Mouse (Mus musculus) macrophage (primary cell): ENCODE results near the gene Irx6. TPM values are rescaled to one million over a fixed set of nuclear protein-coding genes. Genes with fewer than 3 reads are reported as not detected.

Source experiments
- H3K27ac ChIP-seq: fragments of 350-480 bp; formaldehyde crosslinking; 2 replicates; pipeline ENCODE4 v1.9.0; 2021
- H3K36me3 ChIP-seq: fragments of 350-480 bp; formaldehyde crosslinking; 2 replicates; pipeline ENCODE4 v1.9.0; 2021; ENCODE audit errors: inconsistent target
- H3K4me3 ChIP-seq: fragments of 350-480 bp; formaldehyde crosslinking; 2 replicates; pipeline ENCODE4 v1.9.0; 2021; ENCODE audit errors: inconsistent target
- H3K79me2 ChIP-seq: fragments of 350-480 bp; formaldehyde crosslinking; 2 replicates; pipeline ENCODE4 v1.9.0; 2021; ENCODE audit errors: inconsistent target
- WGBS: methylation state at CpG from one replicate; pipeline ENCODE4 v1.1.7; 2026; ENCODE audit warnings: inconsistent platforms; ENCODE audit not compliant: missing documents; 5-methylcytosine and 5-hydroxymethylcytosine counted together
- polyA plus RNA-seq: library from polyadenylated mRNA; stranded (reverse); fragments of 250-400 nt; gene quantifications from 3 replicates; pipeline ENCODE4 v1.2.4, GENCODE M21; 2018; ENCODE audit warnings: inconsistent platforms
- total RNA-seq, 78 experiments: library from RNA; depleted of rRNA; stranded (reverse); fragments of 250-400 nt; gene quantifications; 1 replicate in 9 of 78; 2 replicates in 24 of 78; 3 replicates in 43 of 78; 4 replicates in 2 of 78; pipeline ENCODE4 v1.2.4; 2018; ENCODE audit warnings: inconsistent platforms in 56 of 78

Gene Irx6
- total RNA-seq (2018; cell fraction: chromatin; rRNA removed) = not detected
- total RNA-seq (2018; cell fraction: cytosol; rRNA removed) = not detected
- not detected for total RNA-seq (2018; cell fraction: nucleus; rRNA removed)
- not detected in 3 replicates for polyA plus RNA-seq

DNA sequence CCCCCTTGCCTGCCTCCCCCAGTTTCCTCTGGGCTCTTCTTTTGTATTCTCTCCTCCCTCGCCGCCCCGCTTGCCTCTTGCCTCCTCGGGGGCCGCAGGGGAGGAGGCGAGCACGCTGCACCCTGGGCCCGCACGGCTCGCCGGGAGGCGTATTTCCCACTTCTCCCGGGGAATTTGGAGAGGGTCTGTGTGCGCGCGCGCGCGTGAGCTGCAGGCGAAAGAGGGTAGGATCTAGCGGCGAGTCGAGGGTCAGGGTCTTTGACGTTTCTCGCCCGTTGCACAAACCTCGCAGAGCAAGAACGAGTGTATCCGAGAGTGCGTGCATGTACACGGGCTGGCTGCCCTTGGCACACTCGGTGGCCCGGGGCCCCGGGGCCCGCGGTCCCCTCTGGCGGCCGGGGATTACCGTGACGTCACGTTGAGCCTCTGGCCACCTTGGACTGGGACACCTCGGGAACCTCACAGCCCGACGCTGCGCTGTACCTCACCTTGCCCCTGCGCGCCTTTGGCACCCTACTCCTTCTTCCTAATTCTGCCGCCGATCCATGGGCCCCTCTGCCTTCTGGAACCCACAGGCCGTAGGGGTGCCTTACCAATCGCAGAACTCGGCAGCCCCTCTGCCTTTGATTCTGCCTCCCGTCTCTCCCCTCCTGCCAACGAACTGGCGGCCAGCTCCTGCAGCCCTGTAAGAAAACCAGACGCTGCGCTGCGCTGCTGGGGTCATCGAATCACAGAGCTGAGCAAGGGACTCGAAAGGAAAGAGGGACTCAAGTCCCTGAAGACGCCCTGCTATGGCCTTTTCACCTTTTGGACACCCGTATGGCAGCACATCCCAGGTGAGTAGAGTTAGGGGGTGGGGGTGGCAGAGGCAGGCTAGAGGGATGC lies at the start of gene Irx6:
Irx6 (plus strand) TSS at position 45 of the 885 bp plus-strand sequence.
- H3K27ac ChIP-seq = no peak within 1 kb of the TSS
- whole genome bisulfite sequencing = 4% methylated on average over 51 of the region's 62 CpGs
- H3K4me3 ChIP-seq = no peak within 1 kb of the TSS
- no peaks in the 10 kb centered on the region for H3K36me3 ChIP-seq
- H3K79me2 ChIP-seq = no peaks in the 10 kb centered on the region

DNA sequence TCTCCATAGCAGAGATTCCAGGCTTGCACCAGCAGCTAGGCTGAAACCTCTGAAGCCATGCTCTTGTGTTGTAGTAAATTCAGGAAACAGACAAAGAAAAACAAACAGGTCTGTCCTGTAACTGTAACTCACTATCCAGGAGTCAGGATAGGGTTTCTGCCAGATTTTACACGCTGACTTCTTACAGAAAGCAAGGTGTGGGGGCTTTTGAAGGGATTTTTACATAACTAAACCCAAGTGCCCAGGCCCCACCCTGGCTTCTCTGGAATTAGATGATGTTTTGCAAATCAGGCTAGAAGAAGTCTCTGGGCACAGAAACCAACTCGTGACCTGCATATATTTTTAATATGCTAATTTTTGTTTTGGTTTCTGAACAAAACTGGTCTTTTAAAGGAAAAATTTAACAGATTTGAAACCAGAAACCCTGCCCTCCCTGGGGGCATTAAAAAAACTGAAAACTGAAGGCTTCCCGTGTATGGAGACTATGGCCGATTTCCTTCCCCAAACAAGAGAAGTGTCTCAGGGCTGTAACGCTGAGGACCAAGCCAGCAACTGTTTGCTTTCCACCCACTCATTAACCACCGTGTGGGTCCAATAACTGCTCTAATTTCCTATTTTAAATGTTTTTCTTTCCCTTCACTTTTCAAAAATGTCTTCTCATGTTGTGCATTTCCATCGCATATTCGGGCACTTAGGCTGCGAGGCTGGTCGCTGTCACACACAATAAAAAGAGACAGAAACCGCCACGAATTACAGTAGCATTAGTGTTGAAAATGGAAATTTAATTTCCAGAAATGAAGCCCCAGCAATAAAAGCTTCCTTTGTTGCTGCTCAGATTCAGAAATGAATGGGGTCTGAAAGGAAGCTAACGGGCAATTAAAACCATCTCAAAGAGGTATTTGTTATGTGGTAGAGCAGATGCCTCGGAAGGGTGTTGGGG lies 45.1 kb upstream of the Irx6 start:
- 60% methylated on average over 14 of the region's 14 CpGs for WGBS
- H3K36me3 ChIP-seq = no peaks in the 10 kb centered on the region

DNA sequence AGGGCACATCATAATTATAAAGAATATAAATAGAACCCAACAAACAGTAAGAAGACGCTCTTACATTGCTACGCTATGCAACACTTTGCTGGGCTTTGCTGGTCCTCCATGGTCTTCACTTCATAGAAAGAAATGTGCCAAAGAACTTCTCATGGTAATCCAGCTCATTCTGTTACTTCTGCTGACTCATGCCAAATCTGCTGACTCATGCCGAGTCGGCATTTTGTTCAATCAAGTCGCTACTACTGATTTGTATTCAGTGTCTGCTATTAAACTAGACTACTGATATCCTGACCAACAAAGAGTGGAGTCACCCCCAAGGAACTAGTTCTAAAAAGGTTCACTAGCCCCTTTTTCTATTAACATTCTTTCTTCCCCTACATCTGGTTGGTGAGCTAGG lies 40.9 kb upstream of the Irx6 start:
- no peak overlapping the region for H3K27ac ChIP-seq
- WGBS = 100% methylated on average over 5 of the region's 5 CpGs

More for the DNA sequence above, 45.1 kb upstream of the Irx6 start:
- H3K4me3 ChIP-seq = no peak overlapping the region
- no peaks in the 10 kb centered on the region for H3K79me2 ChIP-seq
- H3K27ac ChIP-seq = no peak overlapping the region

DNA sequence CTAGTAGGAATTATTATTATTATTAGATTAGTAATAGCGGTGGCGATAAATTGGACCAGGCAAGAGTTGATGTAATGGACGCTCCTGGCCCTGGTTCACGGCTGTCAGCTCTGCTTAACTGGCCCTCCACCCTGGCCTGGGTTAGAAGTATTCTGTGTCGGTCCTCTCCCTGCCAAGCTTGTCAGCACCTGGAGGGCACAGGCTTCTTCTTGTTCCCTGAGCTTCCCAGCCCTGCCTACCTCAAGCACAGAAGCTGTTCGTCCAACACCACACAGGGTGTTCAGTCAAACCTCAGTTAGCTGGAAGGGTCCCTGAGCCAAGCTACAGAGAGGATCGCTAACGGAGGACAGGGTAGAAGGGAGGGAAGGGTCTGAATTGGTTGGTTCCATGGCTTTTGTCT lies 33.3 kb upstream of the Irx6 start:
- H3K27ac ChIP-seq = no peak overlapping the region
- no peak overlapping the region for H3K4me3 ChIP-seq
- H3K36me3 ChIP-seq = no peaks in the 10 kb centered on the region
- H3K79me2 ChIP-seq = no peaks in the 10 kb centered on the region
- 86% methylated on average over 7 of the region's 8 CpGs for WGBS

More for the DNA sequence above, 40.9 kb upstream of the Irx6 start:
- Histone ChIP-seq H3K79me2 (no peaks in the 10 kb centered on the region), H3K36me3 (no peaks in the 10 kb centered on the region), H3K4me3 (no peak overlapping the region)

DNA sequence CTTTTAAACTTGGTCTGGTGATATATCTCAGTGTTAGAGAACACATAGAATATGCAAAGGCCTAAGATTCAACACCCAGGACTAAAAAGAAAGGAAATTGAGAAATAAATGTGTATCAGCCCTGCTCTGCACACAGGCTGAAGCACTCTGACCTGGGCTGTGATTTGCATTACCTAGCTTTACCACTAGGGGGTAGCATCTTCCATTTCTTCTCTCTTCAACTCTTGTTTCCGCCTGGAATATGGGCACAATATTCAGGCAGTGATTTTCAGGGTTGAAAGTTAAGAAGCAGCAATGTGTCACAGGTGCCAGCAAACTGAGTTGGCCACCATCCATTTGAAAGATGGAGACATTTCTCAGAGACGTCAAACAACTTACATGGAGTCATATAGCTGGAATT lies 27.5 kb upstream of the Irx6 start:
- Histone ChIP-seq H3K4me3 (no peak overlapping the region), H3K36me3 (no peaks in the 10 kb centered on the region), H3K79me2 (no peaks in the 10 kb centered on the region), H3K27ac (no peak overlapping the region)
- 77% methylated on average over 2 of the region's 2 CpGs for WGBS

DNA sequence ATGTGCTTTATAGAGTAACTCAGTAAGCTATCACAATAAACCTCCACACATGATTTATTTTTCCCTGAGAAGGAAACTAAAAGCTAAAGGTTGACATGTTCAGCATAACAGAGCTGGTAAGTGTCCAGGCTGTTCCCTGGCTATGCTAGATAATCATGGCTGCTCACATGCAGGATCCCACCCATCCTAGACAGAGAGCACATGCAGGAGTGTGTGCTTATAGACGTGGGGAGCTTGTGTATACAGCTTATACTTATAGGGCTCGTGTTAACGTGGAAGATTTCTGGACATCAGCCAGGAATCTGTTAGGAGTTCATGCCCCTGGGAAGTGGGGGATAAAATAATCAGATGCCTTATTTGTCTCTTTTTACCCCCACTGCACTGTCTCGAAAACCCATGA lies 9.9 kb upstream of the Irx6 start:
- 77% methylated on average over 4 of the region's 4 CpGs for WGBS
- Histone ChIP-seq H3K4me3 (no peak overlapping the region), H3K36me3 (no peaks in the 10 kb centered on the region), H3K27ac (no peak overlapping the region), H3K79me2 (no peaks in the 10 kb centered on the region)

DNA sequence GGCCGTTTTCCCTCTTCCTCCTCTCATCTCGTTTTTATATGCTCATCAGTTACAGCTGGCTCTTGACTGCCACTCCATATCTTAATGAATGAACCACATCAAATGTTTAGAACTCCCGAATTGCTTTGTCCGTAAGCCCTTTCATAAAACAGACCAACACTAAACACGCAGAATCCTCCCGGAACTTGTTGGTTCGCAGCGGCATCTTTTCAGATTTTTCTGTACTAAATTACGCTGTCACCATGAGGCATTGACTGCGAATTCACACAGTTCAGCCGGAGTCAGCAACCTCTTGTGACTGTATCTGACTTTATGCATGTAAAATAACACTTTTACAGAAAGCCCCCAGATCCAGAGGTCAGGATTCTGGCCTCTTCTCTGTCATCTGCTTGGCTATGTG lies 3.9 kb upstream of the Irx6 start:
- WGBS = 78% methylated on average over 11 of the region's 11 CpGs
- Histone ChIP-seq H3K4me3 (no peak overlapping the region), H3K27ac (no peak overlapping the region), H3K36me3 (no peaks in the 10 kb centered on the region), H3K79me2 (no peaks in the 10 kb centered on the region)

DNA sequence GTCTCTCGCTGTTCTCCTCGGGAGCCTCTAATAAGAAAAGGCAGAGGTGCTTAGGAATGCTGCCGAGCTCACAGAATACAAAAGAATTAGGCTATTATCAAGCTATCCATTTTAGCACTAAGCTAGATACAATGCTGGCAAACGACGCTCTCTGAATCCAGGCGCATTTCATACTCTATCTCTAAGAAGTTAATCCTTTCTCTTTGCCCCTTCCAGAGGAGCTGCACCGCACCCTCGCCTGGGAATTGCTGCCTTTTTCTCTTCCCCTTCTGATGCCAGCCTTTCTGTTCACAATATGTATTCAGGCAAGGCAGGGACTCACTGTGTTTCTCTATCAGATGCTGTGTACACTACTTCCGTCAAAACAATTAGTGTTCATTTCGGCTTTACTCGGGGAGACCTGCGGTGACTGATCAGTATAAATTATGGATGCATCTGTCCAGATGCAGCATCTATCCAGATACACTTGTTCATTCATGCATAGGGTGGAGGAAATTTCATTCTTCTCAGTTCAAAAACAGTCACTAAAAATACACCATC lies 3.4 kb upstream of the Irx6 start:
- Histone ChIP-seq H3K4me3 (no peak overlapping the region), H3K79me2 (no peaks in the 10 kb centered on the region), H3K36me3 (no peaks in the 10 kb centered on the region), H3K27ac (no peak overlapping the region)
- WGBS = 76% methylated on average over 12 of the region's 12 CpGs

DNA sequence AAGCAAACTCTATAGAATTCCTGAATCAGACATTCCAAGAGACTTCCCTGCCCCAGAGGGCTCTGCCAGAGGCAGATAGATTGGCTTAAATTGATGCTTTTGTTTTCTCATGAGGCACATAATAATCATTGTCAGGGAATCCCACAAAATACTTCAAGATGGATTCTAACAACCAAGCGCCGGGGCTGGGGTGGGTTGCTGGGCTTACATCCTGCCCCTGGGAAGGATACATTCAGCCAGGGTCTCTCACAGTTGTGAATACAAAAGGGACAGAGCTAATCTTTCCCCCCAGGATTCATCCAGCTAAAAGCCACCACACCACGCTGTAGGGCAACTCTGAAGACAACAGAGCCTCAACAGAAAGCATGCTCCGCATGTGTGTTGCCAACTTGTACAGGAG lies 2.2 kb upstream of the Irx6 start:
- Histone ChIP-seq H3K36me3 (no peaks in the 10 kb centered on the region), H3K27ac (no peak overlapping the region), H3K79me2 (no peaks in the 10 kb centered on the region), H3K4me3 (no peak overlapping the region)
- WGBS = 83% methylated on average over 4 of the region's 4 CpGs

DNA sequence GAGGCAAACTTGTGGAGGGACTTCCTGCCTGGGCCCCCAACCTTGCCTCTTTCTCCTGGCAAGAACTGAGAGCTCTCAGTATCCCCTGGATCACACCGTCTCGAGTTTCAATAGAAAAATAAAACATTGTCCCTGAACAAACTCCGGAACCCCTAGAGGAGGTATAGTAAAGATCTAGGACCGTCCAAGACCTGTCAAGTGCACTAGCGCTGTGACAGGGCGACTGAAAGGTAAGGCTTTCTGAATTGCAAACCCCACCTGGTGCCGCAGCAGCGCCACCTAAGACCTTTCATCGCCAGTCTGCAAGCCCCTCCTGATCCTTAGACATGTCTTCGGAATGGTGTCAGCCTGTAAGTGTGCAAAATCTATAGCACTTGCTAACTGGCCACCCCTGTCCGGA lies 987 bp upstream of the Irx6 start:
- Histone ChIP-seq H3K36me3 (no peaks in the 10 kb centered on the region), H3K27ac (no peak overlapping the region), H3K4me3 (no peak overlapping the region), H3K79me2 (no peaks in the 10 kb centered on the region)
- WGBS = 7% methylated on average over 11 of the region's 11 CpGs

DNA sequence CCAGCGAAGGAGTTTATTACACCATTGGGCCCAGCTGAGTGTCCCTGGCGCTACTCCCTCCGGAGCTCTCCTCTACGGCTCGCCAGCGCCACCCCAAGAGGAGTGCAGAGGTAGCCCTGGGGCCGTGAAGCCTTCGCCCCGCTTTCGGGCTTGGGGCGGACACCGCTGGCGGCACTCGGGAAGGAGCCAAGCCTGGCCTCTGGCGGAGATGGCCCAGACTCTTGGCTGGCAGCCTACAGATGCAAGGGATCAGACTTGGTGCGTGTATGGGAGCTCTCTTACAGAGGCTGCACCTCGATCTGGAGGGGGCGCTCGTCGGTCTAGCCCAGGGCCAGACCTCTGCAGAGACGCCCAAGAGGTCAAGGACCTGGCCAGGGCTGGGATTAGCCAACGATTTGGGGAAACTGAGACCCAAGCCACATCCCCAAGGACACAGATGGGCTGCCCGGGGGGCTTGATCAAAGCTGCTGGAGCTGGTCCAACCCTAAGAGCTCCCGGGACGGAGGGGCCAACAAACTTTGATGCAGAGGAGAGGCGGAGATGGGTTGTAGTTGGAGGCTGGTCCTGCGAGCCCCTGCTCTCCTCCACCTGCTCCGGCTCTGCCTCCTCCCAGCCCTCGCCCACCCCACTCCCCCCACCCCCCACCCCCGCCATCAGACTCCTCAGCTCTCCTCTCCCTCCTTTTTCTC lies 389 bp upstream of the Irx6 start:
- Histone ChIP-seq H3K4me3 (no peak overlapping the region), H3K27ac (no peak overlapping the region), H3K79me2 (no peaks in the 10 kb centered on the region), H3K36me3 (no peaks in the 10 kb centered on the region)
- 5% methylated on average over 29 of the region's 30 CpGs for WGBS

DNA sequence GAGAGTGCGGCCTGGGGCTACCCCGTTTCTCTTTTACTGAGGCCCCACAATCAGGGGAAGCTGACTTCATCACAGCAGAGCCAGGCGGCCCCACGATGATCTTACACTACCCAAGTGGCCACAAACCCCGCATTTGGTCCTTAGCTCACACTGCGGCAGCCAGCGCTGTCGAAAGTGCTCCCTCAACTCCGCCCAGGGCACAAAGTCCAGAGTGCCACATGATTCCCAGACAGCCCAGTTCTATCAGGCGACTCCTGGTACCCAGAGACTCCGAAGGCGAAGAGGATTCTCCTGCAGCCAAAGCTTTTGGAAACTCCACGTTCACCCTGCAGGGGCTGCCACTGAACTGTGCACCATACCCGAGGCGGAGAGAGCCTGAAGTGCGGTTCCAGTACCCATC lies 4.3 kb downstream of the Irx6 start:
- Histone ChIP-seq H3K79me2 (no peaks in the 10 kb centered on the region), H3K36me3 (no peaks in the 10 kb centered on the region), H3K4me3 (no peak overlapping the region), H3K27ac (no peak overlapping the region)
- 17% methylated on average over 16 of the region's 16 CpGs for WGBS

DNA sequence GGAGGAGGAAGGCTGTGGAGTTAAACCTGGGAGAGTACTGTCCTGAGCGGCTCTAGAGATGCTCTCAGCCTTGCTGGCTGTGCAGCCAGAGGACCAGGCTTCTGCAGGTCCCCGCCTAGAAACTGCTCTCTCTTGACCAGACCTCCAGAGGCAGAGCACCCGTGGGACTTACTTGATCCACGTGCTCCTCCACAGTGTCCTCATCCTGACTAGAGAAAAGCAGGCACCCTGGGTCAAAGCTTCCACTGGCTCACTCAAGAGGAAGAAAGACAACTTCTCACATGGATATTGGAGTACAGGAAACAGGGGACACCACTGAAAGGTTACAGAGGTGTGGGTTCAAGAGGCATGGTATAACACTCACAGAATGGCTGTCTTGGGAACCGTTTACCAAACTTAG lies 23.3 kb downstream of the Irx6 start:
- Histone ChIP-seq H3K27ac (no peak overlapping the region), H3K4me3 (no peak overlapping the region), H3K79me2 (no peaks in the 10 kb centered on the region), H3K36me3 (no peaks in the 10 kb centered on the region)
- 93% methylated on average over 5 of the region's 5 CpGs for WGBS

DNA sequence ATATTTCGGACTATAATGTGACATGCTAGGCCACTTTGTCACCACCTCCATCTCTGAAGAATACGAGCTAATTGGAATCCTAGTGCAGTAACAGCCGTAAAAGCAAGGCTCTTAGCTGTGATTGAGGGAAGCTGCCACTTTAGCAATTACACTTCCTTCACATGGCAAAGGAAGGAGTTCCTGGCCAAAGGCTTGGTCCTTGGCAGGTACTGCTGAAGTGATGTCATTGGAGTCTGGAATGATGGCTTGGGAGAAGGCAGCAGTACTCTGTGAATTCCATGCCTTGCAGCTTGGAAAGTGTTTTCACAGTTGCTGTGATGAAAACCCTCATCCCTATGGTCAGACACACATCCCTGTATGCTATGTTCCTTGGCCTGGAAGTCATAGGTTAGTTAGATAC lies 24.3 kb downstream of the Irx6 start:
- 94% methylated on average over 3 of the region's 3 CpGs for WGBS
- no peaks in the 10 kb centered on the region for H3K36me3 ChIP-seq
- no peak overlapping the region for H3K4me3 ChIP-seq
- no peaks in the 10 kb centered on the region for H3K79me2 ChIP-seq
- no peak overlapping the region for H3K27ac ChIP-seq
